Mouse (Mus musculus) lung, postnatal 14 days (tissue): ENCODE results near the gene Mad1l1.
A peak's percentile ranks its signal among the peaks of the same experiment; 100 is the strongest.

Source experiments
- DNase-seq: peaks from one replicate; pipeline ENCODE4 v3.0.0; 2021

The Mad1l1 gene

DNA sequence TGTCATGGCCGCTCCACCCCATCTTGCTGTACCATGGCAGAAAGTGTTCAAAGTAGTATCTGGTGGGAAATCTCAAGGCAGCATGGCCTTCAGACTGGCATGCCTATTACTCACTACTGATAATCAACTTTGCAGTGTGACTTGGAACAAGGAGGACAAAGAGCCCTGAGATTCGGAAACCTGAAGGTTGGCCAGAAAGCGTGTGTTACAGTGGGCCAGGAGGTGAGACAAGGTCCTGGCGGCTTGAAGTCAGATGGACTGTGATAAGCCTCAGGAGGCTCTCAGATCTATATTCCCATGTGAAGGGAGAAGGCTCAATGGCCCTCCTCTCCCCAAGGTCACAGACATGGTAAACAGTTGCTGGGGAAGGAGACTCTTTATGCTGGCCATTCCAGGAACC is 241.8 kb downstream of the Mad1l1 start:
- DNase-seq: no peak

DNA sequence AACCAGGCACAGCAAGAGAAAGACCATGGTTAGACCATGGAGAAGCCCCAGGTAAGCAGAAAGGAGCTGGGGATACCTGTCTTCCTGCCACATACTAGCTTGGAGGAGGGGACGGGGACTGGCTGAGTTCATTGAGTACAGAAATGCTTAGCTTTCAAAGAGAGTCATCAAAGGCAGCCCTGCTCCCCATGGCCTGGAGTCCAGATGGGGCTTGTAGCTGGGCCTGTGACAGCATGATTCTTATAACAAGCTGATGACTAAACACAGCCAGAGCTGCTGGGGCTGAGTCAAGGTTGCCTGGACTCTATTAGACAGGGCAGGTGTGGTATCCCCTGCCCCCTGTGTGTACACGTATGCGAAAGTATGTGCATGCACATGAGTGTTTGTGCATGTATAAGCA is 242.9 kb downstream of the Mad1l1 start:
- DNase-seq: no peak

DNA sequence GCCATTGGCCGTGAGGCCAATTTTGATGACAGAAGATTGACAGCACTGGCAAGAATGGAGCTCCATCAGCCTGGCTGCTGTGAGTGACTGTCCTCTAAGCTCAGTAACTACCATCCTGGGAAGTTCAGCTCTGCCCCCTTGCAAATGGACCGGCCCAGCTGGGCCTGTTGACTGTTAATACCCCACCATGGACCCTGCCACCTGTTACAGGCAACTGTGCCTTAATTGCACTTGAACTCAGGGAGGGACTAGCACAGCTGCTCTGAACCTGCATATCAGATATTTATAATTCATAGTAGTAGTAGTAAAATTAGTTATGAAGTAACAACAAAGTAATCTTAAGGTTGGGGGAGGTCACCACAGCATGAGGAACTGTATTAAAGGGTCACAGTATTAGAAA is 244.9 kb downstream of the Mad1l1 start:
- DNase-seq: no peak

DNA sequence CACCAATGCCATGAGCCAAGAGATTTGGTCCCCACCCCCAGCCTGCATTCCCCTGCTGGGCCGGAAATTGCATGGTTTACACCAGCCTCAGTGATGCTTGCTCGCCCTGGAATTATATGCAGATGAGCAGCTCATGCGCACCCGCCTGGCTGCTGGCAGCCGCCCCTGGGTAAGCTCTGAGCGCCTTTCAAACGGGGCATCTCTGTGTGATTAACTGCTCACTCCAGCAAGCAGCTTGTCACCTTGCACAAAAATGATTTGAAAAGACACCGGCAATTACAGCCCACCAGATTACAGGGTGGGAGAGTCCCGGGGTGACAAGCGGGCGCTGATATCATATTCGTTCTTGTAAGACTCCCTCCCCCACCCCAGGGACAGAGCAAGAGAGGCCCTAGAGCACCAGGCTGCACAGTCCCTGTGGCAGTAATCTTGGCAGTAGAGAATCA is 247.7 kb downstream of the Mad1l1 start:
- no peak for DNase-seq

DNA sequence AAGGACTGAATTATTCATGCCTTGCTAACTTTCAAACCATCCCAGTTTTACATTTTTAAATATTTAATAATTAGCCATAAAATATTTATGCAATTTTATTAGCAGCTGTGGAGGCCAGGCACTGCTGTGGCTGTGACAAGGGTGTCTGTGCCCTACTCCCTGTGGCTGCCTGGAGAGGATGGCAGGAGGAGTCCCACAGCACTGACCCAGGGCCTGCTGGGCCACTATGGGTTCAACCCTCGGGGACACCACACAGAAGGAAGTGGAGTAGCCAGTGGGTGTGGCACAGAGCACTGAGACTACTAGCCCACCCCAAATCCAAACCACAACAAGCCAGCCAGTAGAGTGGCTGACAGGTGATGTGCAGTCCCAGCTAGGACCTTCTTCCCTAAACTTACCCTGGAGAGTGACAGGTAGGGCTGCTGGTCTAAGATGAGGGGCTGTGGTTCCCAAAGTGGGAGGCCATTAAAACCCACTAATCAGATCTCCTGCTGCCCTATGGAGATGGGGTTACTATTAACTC is 248.1 kb downstream of the Mad1l1 start:
- DNase-seq: no peak

DNA sequence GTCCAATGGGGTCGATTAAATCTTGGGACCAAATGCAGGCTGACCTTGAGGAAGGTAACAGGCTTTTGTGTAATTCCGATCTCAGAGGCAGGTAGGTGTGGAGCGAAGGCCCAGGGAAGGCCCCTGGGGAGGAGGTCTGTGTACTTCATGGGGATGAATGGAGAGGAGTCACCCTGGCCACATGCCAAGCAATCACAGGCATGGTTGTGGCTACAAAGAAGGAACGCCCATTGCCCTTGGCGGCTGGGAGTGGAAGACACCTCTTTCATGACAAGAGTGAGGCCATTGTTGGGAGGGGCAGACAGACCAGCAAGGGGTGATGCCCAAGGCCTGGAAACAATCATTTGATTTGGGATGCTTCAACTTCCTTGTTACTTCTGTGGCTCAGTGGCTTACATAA is 252.8 kb downstream of the Mad1l1 start:
- DNase-seq: no peak

DNA sequence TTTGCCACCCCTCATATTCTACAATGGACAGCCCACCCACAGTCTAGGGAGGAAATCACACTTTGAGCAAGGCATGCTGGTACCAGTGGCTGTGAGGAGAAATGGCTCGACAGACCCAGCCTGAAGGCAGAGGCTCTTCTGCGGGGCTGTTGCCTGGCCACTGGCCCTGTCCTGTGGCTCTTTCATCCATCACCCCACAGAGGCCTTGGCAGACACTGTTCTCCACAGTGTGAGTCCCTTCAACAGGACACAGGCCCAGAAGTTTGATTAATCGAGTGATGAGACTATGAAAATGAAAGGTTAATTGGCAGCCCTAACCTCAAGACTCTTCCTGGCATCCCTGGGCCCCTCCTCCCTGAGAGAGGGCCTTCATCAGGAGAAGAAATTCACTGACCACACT is 253.3 kb downstream of the Mad1l1 start:
- no peak for DNase-seq

DNA sequence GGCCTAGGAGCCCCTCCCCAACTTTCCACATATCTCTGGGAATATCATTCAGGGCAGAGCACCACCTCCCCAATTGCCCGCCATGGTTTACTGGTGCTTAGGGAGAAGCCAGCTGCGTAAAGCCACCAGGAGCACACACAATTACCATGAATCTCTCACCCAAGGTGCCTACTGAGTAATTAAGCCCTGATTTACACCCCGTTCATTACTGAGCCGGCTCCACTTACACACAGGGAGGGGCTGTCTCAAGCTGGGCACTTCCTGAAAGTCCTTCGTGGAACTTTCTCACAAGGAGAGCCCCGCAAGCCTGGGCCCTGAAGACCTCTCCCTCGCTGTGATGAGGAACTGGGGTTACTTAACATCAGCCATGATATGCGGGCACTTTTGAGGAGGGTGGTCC is 254.6 kb downstream of the Mad1l1 start:
- DNase-seq: no peak

DNA sequence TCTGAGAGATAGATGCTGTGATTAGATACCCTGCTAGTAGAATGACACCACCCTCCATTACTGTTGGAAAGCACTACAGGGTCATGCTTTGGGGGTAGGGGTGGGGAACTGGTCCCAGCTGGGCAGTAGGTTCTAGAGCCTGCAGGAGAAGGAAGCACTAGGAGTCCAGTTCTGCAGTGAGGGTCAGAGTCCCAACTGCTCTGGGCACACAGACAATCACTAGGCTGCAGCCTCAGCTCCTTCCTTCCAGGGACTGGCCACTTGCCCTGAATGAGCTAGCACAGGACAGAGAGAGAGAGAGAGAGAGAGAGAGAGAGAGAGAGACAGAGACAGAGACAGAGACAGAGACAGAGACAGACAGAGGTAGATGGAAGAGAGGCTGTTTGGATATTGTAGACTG is 255.1 kb downstream of the Mad1l1 start:
- no peak for DNase-seq

DNA sequence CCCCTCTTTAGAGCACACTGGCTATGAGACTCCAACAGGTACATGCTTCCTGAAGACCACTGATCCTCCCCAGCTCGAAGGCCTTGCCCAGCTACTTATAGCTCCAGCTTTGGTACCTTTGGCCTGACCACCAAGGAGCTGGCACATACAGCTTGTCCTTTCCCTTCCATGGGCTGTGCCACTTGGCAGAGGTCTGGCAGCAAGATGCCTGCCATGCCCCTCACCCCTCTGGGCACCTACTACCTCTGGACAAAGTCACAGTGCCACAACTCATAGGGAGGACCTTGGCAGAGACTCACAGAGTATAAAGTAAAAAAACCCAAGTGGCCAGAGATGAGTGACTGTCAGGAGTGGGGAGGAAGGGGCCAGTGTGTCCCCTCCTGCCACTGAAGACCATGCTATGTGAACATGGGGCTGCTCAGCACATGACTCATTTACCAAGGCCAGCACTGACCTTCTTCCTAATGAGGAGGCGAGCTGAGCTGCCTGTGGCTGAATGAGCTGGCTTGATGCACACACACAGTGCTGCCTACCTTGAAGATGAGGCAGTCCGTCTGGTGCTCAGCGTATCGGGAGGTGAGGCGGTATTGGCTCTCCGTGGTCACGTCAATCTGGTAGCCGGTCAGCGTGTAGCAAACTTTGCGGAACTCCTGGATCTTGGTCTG is 255.9 kb downstream of the Mad1l1 start:
- DNase-seq: no peak

DNA sequence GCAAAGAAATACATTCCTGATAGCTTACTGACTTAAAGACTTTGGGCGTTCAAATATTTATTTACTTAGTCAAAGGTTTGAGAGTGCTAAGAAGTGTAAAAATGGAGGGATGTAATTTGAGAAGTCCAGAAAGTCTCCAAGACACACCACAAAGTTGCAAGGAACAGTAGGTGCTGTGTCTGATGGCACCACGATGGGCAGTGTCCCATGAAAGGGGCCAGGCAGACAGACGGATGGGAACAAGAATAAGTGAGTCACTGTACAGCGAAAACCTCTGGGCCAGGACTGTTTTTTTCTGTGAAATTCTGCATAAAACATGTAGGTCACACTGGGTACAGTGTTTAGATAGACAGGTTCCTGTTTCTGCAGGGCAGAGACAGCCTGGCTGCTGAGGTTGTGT is 256.8 kb downstream of the Mad1l1 start:
- no peak for DNase-seq

DNA sequence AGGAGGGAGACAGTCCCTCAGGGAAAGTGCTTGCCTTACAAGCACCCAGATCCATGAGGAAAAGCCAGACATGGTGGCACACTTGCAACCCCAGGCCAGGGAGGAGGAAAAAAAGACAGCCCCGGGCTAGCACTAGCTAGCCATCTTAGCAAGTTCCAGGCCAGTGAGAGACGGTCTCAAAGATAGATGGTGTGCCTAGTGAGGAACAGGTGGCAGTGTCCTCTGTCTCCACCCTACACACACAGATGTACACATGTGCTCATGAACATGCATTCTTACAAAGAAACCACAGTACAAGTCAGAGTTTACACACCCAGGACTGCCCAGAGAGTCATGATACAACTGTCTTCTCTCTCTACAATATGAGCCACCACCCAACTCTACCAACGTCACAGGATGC is 258.5 kb downstream of the Mad1l1 start:
- DNase-seq: no peak

DNA sequence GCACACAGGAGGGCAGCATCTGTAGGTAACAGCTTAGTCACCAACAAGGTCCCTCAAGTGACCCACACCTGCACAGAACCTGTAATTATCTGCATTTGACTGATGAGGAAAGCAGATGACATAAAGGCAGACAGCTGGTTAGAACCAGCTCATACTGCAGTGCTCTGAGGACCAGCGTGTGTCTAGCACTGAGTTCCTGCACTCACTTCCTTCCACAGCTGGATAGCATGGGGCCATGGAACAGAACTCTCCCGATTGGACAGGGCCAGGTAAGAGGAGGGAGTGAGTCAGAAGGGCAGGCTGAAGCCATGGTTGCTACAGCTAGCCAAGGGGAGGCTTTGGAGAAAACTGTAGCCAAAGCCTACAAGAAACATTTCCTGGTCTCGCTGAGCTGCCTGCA is 259.0 kb downstream of the Mad1l1 start:
- DNase-seq: no peak

DNA sequence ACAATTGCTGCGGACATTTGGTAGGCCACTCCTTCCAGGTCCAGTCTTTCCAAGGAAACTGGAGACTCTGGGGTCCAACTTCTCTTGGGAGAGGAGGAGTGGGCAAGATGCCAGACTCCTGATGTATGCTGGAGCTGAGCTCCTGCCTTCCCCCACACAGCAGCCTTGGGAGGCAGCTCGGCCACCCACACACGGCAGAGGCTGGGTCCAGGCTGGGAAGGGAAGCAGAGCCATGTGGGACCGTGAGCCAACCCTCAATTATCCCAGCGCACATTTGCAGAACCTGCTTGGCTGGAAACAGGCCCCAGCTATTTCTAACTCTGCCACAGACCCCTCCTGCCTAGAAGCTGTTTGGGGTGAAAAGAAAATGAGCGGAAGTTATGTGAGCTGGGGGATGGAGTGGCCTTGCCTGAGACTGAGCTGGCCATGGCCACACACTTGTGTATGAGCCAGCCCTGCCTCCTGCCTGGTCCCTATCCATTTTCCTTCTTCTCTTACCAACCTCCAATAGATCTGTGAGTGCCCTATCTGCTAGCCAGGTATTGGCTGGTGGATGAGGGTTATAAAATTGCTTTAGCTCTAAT is 260.0 kb downstream of the Mad1l1 start:
- DNase-seq: no peak

DNA sequence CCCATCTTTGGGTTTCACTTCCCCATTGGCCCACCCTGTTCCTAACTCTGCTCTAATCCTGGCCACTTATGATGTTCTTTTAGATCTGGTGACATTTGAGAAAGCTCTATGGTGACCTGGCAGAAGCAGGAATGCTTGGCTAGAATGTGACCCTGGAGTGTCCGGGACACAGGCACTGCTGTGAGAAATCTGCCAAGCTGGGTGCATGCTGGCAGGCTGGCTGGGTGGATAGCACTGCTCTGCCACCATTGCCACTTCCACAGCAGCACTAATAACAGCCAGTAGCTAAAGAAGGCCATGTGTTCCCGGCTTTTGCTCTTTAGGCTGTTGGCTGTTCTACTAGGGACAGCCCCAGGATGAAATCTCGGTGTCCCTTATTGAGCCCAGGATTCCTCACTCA is 265.1 kb downstream of the Mad1l1 start:
- no peak for DNase-seq

DNA sequence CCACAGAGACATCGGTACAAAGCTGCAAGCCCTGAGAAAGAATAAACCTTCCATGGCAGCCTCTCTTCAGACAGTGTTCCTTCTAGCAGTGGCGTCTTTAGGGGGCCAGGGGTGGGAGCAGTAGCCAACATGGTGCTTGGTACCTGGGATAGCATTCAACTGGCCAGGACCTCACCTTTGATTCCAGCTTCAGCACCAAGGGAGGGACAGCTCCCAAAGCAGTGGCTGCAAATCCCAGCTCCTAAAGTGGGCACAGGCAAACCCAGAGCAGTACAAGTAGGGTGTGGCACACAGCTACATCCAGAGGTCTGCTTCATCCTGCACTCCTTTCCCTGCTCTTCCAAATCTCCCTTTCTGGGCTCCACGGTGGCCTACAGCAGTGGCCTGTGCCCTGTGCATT is 265.9 kb downstream of the Mad1l1 start:
- DNase-seq: peak; percentile 8

DNA sequence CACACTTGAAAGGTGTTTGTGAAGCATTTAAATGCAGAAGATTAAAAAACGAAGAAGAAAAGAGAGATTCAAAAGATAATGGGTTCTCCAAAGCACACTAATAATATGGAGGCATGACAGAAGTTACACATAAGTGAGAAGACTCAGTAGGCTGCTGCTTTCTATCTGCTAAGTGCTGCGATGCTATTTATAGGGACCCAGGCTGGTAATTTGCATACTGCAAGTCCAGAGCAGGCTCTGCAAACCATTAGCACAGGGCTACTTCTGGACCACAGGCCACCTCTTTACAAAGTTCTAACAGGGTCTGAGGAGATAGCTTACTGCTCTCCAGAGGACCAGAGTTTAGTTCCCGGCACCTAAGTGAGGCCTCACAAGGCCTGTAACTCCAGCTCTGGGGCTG is 267.7 kb downstream of the Mad1l1 start:
- no peak for DNase-seq

DNA sequence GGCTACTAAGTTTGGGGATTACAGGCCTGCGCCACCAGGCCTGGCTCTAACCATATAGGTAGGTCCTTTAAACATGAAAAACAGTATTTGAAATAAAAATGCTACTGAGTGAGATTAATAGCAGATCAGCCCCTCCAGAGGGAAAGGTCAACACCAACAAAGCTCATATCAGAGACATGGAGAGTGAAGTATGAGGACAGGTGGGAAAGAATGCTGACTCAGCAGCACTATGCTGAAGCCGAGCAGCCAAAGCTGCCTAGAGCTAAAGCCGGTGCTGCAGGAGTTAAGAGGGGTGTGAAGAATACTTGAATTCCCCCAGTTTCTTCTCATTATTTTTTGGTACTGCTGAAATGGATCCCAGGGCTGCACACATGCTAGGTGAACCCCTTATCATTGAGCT is 268.9 kb downstream of the Mad1l1 start:
- DNase-seq: no peak

DNA sequence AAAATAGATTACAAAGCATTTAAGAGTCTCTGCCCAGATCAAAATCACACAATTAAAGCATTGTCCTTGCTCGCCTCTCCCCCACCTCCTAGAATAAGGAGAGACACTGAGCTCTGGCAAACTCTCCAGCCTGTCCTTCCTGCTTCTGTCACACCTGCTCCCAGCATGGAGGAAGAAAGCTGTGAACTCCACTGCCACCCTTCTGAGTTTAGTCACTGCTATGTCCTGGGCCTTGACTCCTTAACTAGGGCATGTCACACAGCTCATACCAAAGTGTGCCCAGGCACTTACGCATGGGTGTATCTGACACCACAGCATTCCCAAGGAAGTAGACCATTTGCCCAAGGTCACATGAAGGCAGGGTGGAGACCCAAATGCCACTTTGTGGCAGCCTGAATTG is 275.9 kb downstream of the Mad1l1 start:
- DNase-seq: no peak

DNA sequence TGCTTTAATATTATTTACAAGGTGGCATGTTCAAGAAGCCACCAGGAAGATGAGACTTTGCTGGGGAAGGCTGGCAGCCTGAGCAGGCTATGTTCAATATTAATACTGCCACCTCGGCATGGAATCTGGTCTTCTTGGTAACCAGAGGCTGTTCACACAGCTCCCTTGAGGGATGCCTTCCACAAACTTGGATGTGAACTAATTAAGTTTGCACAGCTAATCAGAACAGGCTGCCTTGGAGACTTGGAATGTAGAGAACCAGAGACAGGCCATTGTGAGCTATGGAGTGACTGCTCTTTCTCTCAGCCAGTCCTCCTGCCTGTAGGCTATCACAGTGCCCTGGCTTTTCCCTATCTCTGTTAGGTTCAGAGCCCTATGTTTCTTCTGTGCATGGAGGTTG is 278.4 kb downstream of the Mad1l1 start:
- DNase-seq: no peak

DNA sequence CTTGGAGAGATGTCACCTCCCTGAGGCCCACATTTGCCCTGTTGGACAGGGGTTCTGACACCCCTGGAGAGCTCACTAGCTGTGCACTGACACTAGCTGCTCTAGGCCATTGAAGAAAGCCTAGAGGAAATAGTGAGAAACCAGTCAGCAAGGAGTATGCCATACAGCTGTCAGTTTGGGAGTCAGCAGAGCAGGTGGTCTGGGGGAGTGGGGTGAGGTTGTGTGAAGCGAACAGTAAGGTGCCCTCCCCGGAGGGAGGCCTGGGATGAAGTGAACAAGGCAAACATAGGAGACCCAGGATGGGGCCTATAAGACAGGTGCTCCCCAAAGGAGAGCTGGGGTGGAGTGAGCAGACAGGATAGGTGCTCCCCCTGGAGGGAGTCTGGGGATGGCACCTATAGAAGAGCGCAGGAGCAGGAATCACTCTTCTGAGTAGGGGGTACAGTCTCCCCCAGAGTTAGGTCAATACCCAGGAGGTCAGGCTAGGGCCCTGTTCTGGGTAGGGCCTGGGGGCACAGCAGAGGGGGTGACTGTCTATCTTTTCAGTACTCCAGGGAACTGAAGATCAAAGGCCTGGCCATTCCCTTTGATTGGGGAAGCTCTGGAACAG is 279.2 kb downstream of the Mad1l1 start:
- peak; percentile 16 for DNase-seq

DNA sequence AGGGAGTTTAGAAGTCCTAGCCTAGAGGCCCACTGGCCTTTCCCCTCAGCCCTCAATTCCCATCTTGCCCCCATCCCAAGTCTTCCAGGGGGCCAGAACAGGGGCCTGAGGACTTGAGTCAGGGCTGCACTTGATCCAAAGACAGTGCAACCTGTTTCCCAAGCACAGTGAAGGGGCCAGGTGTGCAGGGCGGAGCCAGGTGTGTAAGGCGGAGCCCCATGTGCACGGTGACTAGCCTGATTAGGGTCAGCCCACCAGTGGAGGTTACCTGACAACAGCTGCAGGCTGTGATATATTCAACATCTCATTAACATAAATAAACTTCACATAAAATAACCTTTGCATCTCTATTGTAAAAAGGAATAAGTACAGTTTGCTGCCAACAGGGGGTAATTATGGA is 280.3 kb downstream of the Mad1l1 start:
- DNase-seq: no peak

DNA sequence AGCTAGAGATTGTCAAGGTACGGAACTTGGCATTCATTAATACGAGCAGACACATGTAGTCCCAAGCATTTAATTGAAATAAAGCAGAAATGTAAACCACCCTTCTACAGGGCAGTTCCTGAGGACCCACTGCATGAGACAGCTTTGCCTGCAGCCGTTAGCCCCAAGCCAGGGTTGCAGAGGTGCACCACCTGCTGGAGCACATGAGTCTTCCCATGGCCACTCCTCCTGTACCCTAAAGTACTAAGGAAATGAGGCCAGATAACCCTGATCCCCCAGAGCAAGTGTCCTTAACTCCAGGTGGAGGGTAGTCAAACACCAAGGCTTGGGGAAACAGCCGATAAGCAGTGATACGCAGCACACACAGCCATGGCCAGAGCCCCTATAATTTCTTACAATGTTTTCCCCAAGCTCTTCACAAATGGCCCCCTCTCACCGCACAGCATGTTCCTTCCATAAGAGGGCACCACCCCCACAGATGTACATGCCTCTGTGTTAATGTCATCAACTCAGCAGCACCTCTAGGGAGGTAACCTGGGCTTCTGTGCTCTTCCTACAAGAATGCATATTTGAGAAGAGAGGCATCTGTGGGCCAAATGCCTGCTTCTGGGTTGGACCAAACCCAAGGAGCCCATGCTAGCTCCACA is 283.6 kb downstream of the Mad1l1 start:
- DNase-seq: no peak

DNA sequence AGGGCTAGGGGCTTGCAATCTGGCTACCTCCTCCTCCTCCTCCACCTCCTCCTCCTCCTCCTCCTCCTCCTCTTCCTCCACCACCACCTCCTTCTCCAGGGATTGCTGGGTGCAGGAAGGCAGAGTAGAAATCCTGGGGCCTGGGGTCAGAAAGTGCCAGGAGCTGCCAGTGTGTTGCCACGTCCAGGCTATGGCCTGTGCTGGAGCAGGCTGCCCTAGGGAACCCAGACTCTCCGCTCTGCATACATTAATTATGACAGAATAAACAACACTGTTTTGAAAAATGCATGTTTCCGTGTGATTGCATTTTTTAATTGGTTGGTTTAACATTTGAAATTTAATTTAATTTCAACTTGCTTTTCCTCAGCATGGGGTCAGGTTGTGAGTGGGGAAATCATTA is 285.7 kb downstream of the Mad1l1 start:
- DNase-seq: no peak
